Mouse (Mus musculus) bone marrow, adult 2 months (tissue): ENCODE results near the gene Gng7.

Experiments used
- CTCF ChIP-seq: fragments of 200-500 bp; IDR thresholded peaks from 2 replicates; pipeline ENCODE4 v1.5.1; 2011; ENCODE audit warnings: low read length, control low read depth; ENCODE audit not compliant: control insufficient read depth, insufficient read depth
- POLR2A ChIP-seq: fragments of 200-500 bp; IDR thresholded peaks from 2 replicates; pipeline ENCODE4 v1.6.1; 2011; ENCODE audit warnings: low read depth, mild to moderate bottlenecking, control low read depth, low read length, borderline replicate concordance; ENCODE audit not compliant: control insufficient read depth

DNA sequence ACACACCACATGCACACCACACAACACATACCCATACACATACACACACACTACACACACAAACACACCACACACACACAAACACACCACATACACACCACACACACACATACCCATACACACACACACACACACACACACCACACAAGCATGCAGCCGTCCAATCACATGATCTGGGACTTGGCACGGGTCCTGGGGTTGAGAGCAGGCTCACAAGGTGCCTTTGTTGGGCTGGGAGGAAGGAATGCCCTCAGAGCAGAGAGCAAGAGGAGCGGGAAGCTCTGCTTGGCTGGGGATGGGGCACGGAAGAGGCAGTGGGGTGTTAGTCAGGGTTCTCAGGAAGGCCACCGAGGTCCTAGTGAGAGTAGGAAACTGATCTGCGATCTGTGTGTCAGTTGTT, 3.9 kb downstream of the Gng7 start:
- TF ChIP-seq CTCF (no peak), POLR2A (no peak)
